Mouse (Mus musculus) gonadal fat pad, adult 2 months (tissue): Measurements from ENCODE around the gene Vsig1. TPM values are rescaled to one million over a fixed set of nuclear protein-coding genes. Genes with fewer than 3 reads are reported as not detected.

Source experiments
- polyA plus RNA-seq: library from polyadenylated mRNA; depleted of rRNA; stranded (reverse); fragments of >200 nt; gene quantifications from 2 replicates; pipeline ENCODE4 v1.2.3, GENCODE M21; 2012; rRNA removed

Gene Vsig1
- polyA plus RNA-seq, 1 experiment, result 3.5 TPM

Other genes with a start within 250 kb of the Vsig1 start
- 13.6 and 14.0 TPM in 2 replicates for gene Mid2, start 243.0 kb upstream of the Vsig1 start, polyA plus RNA-seq
- gene Tex13b, start 94.2 kb upstream of the Vsig1 start, polyA plus RNA-seq, result not detected in 2 replicates
- gene Psmd10, start 49.1 kb downstream of the Vsig1 start, polyA plus RNA-seq, result 18.0 and 20.7 TPM in 2 replicates
- 60.8 and 67.2 TPM in 2 replicates for gene Atg4a, start 49.3 kb downstream of the Vsig1 start, polyA plus RNA-seq